Mouse (Mus musculus) heart, adult 2 months (tissue): ENCODE results near the gene Sfxn3.

Experiments used
- CTCF ChIP-seq: fragments of 200-600 bp; IDR thresholded peaks from 2 replicates; pipeline ENCODE4 v1.8.1; 2022; ENCODE audit warnings: antibody characterized with exemption, mild to moderate bottlenecking, moderate library complexity
- EP300 ChIP-seq: fragments of 200-500 bp; IDR thresholded peaks from 2 replicates; pipeline ENCODE4 v1.6.1; 2011; ENCODE audit warnings: low read depth, low read length, control low read depth; ENCODE audit not compliant: insufficient read depth
- POLR2A ChIP-seq: fragments of 200-500 bp; IDR thresholded peaks from 2 replicates; pipeline ENCODE4 v1.6.1; 2011; ENCODE audit warnings: mild to moderate bottlenecking, low read depth, low read length, control low read depth; ENCODE audit not compliant: insufficient read depth

DNA sequence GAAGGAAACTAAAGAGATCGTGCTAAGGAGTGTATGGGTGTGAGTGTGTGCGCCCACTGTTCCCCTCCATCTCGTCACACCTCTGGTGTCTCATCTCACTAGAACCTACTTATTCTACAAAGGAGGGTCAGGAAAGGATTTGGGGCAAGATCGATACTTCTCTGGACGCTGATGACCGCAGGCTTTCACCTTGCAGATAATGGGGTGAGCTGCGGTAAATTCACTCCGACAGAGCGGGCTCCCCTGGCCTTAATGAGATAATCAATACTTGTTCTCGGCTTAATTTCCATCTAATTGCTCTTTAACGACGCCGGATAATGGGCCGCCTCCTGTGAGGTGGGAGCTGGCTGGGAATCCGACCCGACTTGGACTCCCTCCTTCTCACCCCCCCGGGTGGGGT, 19.9 kb downstream of the Sfxn3 start:
- no peak for TF ChIP-seq EP300
- no peak for TF ChIP-seq CTCF
- no peak for TF ChIP-seq POLR2A
